Mouse (Mus musculus): ENCODE data around the gene Supt6.

GRCm38 (mm10) chr11:78180081-78180761, 65.6 kb downstream of the Supt6 start:
- TF ChIP-seq CTCF (IDR thresholded peaks at IDR 0.05; ENCODE audit: control insufficient read depth, insufficient read depth, insufficient read length) (no peak), CEBPB (IDR thresholded peaks at IDR 0.05; ENCODE audit: low read depth) (no peak), USF1 (IDR thresholded peaks at IDR 0.05; ENCODE audit: low read depth) (no peak), MYOG (IDR thresholded peaks at IDR 0.05; ENCODE audit: control insufficient read depth, extremely low read depth, insufficient read length) (no peak)
